Comparison of ENCODE assay signal across 17 mouse cellular contexts in the genomic region with DNA sequence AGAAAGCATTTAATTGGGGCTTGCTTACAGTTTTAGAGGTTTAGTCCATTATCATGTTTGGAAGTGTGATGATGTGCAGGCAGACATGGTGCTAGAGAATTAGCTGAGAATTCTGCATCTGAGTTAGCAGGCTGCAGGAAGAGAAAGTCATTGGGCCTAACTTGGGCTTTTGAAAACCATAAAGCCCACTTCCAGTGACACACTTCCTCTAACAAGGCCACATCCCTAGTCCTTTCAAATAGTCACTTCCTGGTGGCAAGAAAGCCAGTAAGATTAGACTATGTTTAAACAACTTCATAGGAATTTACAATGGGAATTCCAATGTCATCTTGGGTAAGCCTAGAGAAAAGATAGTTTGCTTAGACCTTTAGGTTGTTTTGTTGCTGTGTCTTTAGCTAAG.
"Had no signal": no experiment of that assay in that cellular context is flagged by ENCODE, and none has a peak within 500 bp of the region (broad histone marks: within the 10 kb centered on the region; RNA-seq: fewer than 3 reads in every experiment).

No protein-coding gene starts in this region.

- H3K4me3 ChIP-seq: limb, embryonic 13.5 days; liver, embryonic 15.5 days; lung, embryonic 15.5 days; midbrain, embryonic 12.5 days; neural tube, embryonic 12.5 days; stomach, embryonic 15.5 days had no signal

- H3K4me1 ChIP-seq: limb, embryonic 13.5 days; midbrain, embryonic 12.5 days; neural tube, embryonic 12.5 days; stomach, embryonic 15.5 days had no signal

- ATAC-seq: midbrain, embryonic 16.5 days had no signal

- DNase-seq: kidney, adult 11 months; kidney, adult 9 months; kidney, postnatal 36 days; layer of hippocampus, adult 9-11 months; left cerebral cortex, postnatal 4 days; lung, postnatal 36 days; retina, postnatal 1 day; right cerebral cortex, postnatal 4 days; thymus, adult 2 months; thymus, postnatal 36 days had no signal
